ENCODE assay signal across 31 mouse cellular contexts in genomic region chr6:89251641-89252040, GRCm38 (mm10).
DNase-seq lines count a peak whose midpoint lies in the region; ATAC-seq and TF ChIP-seq lines count a peak whose summit lies in the region.
"Had no signal": no experiment of that assay in that cellular context is flagged by ENCODE, and none has a peak within 500 bp of the region (broad histone marks: within the 10 kb centered on the region; RNA-seq: fewer than 3 reads in every experiment).

No protein-coding gene starts in this region.

- ATAC-seq in hindbrain, postnatal 0 days: no peak
- ATAC-seq in hindbrain, embryonic 11.5 days (ENCODE audit: low FRiP score): no peak
- ATAC-seq: activated CD4-positive, CD25-positive, alpha-beta regulatory T cell, adult 4 months; CD4-positive, CD25-positive, alpha-beta regulatory T cell, adult 4 months; intestine, postnatal 0 days; midbrain, embryonic 16.5 days had no signal

- H3K27me3 ChIP-seq in hindbrain, postnatal 0 days (ENCODE audit: insufficient read depth, low read length): peaks cover 5% of the 10 kb centered on the region; the same call in 1 of the 2 replicates
- H3K27me3 ChIP-seq in hindbrain, embryonic 11.5 days (ENCODE audit: control insufficient read depth, insufficient read depth, low read length): no peaks in the 10 kb centered on the region
- H3K27me3 ChIP-seq: embryonic facial prominence, embryonic 12.5 days; hindbrain, embryonic 13.5 days; limb, embryonic 15.5 days; liver, embryonic 13.5 days; stomach, embryonic 15.5 days had no signal

- peak; percentile 39 to 46 for DNase-seq in cerebellum, postnatal 14 days
- no peak for DNase-seq in cerebellum, postnatal 4 days (ENCODE audit: low spot score in 2 of 2)
- DNase-seq in hindbrain, postnatal 0 days (ENCODE audit: low spot score): peak; percentile 59
- no peak for DNase-seq in hindbrain, embryonic 11.5 days (ENCODE audit: low spot score)
- DNase-seq in right cerebral cortex, adult 18-20 months: peak; percentile 38
- DNase-seq in right cerebral cortex, postnatal 4 days: no peak
- DNase-seq in spleen, adult 12 weeks (ENCODE audit: low spot score): no peak
- DNase-seq in spleen, postnatal 36 days (ENCODE audit: low spot score in 2 of 2): no peak
- DNase-seq: adrenal gland, postnatal 10 days; cerebellum, adult 18-20 months; gastrocnemius, adult 2 months; heart, adult 18-20 months; heart, postnatal 36 days; kidney, postnatal 14 days; layer of hippocampus, adult 9-11 months; liver, embryonic 13.5 days; lung, adult 2 months had no signal

- H3K36me3 ChIP-seq in hindbrain, postnatal 0 days (ENCODE audit: insufficient read depth, low read length): no peaks in the 10 kb centered on the region
- H3K36me3 ChIP-seq in hindbrain, embryonic 11.5 days (ENCODE audit: control insufficient read depth, insufficient read depth, low read length): no peaks in the 10 kb centered on the region
- H3K36me3 ChIP-seq: embryonic facial prominence, embryonic 12.5 days; hindbrain, embryonic 13.5 days; limb, embryonic 10.5 days; limb, embryonic 15.5 days; liver, embryonic 13.5 days; midbrain, embryonic 10.5 days; neural tube, embryonic 12.5 days; stomach, embryonic 15.5 days had no signal

- H3K9me3 ChIP-seq in hindbrain, postnatal 0 days (ENCODE audit: low read length): no peaks in the 10 kb centered on the region
- H3K9me3 ChIP-seq in hindbrain, embryonic 11.5 days (ENCODE audit: control insufficient read depth, low read length): no peaks in the 10 kb centered on the region
- H3K9me3 ChIP-seq: embryonic facial prominence, embryonic 12.5 days; hindbrain, embryonic 13.5 days; limb, embryonic 10.5 days; limb, embryonic 15.5 days; liver, embryonic 13.5 days; midbrain, embryonic 10.5 days; neural tube, embryonic 12.5 days; stomach, embryonic 15.5 days had no signal

- no peak overlapping the region for H3K27ac ChIP-seq in hindbrain, postnatal 0 days
- no peak overlapping the region for H3K27ac ChIP-seq in hindbrain, embryonic 11.5 days (ENCODE audit: low read depth, low read length)
- H3K27ac ChIP-seq: embryonic facial prominence, embryonic 12.5 days; gastrocnemius, adult 2 months; hindbrain, embryonic 13.5 days; left cerebral cortex, adult 2 months; limb, embryonic 10.5 days; limb, embryonic 15.5 days; liver, embryonic 13.5 days; midbrain, embryonic 10.5 days; neural tube, embryonic 12.5 days; stomach, embryonic 15.5 days had no signal

- no peaks in the 10 kb centered on the region for H3K4me1 ChIP-seq in hindbrain, postnatal 0 days (ENCODE audit: insufficient read depth, low read length)
- no peaks in the 10 kb centered on the region for H3K4me1 ChIP-seq in hindbrain, embryonic 11.5 days (replicated peaks; ENCODE audit: control insufficient read depth, insufficient read depth, low read length)
- H3K4me1 ChIP-seq: embryonic facial prominence, embryonic 12.5 days; limb, embryonic 10.5 days; limb, embryonic 15.5 days; liver, embryonic 13.5 days; neural tube, embryonic 12.5 days; stomach, embryonic 15.5 days had no signal

- H3K4me3 ChIP-seq in hindbrain, postnatal 0 days (ENCODE audit: low read length): no peak overlapping the region
- H3K4me3 ChIP-seq in hindbrain, embryonic 11.5 days (ENCODE audit: low read depth, low read length): no peak overlapping the region
- H3K4me3 ChIP-seq: embryonic facial prominence, embryonic 12.5 days; gastrocnemius, adult 2 months; hindbrain, embryonic 13.5 days; left cerebral cortex, adult 2 months; limb, embryonic 10.5 days; limb, embryonic 15.5 days; liver, embryonic 13.5 days; midbrain, embryonic 10.5 days; myocyte; neural tube, embryonic 12.5 days; stomach, embryonic 15.5 days had no signal

- 51% methylated on average over 4 of the region's 4 CpGs for WGBS in hindbrain, postnatal 0 days
- 90% methylated on average over 4 of the region's 4 CpGs for WGBS in hindbrain, embryonic 11.5 days

- no peak overlapping the region for H3K9ac ChIP-seq in hindbrain, postnatal 0 days (replicated peaks; ENCODE audit: low read length)
- H3K9ac ChIP-seq in hindbrain, embryonic 11.5 days (ENCODE audit: low read depth, low read length): no peak overlapping the region
- H3K9ac ChIP-seq: embryonic facial prominence, embryonic 12.5 days; hindbrain, embryonic 13.5 days; limb, embryonic 15.5 days; liver, embryonic 13.5 days; neural tube, embryonic 12.5 days; stomach, embryonic 15.5 days had no signal

- no peak overlapping the region for H3K4me2 ChIP-seq in hindbrain, postnatal 0 days (ENCODE audit: low read depth, low read length)
- no peak overlapping the region for H3K4me2 ChIP-seq in hindbrain, embryonic 11.5 days (replicated peaks; ENCODE audit: low read depth, low read length)
- H3K4me2 ChIP-seq: embryonic facial prominence, embryonic 12.5 days; heart, embryonic 11.5 days; hindbrain, embryonic 13.5 days; limb, embryonic 15.5 days; liver, embryonic 13.5 days; neural tube, embryonic 12.5 days; stomach, embryonic 15.5 days had no signal

- no peak for TF ChIP-seq CTCF in hindbrain, postnatal 0 days (IDR thresholded peaks at IDR 0.05; ENCODE audit: low read depth)

Comparison
In these comparisons a context has a peak if more than half of its experiments do, and no peak if none do; other contexts are left out.
1. DNase-seq: peak in cerebellum, postnatal 14 days (2 of 2), hindbrain, postnatal 0 days (single experiment) and right cerebral cortex, adult 18-20 months (single experiment); none in cerebellum, postnatal 4 days (0 of 2), hindbrain, embryonic 11.5 days (single experiment), right cerebral cortex, postnatal 4 days (single experiment), spleen, adult 12 weeks (single experiment) and spleen, postnatal 36 days (0 of 2).